Mouse (Mus musculus) forebrain, embryonic 11.5 days (tissue): ENCODE results near the gene Bak1. TPM values are rescaled to one million over a fixed set of nuclear protein-coding genes. Genes with fewer than 3 reads are reported as not detected.

Source experiments
- ATAC-seq: fragments of 200-750 bp; cut with Nextera tagmentation; replicated peaks from 2 replicates; pipeline ENCODE4 v1.8.0; 2017; ENCODE audit warnings: moderate TSS enrichment; ENCODE audit not compliant: low FRiP score
- DNase-seq: peaks from one replicate; pipeline ENCODE4 v3.0.0-alpha.2; 2017; ENCODE audit warnings: low spot score
- H3K27ac ChIP-seq: fragments of 300-500 bp; sonication (generic); 2 replicates; pipeline ENCODE4 v1.5.1; 2014; ENCODE audit warnings: low read depth, low read length
- H3K27me3 ChIP-seq: fragments of 300-500 bp; sonication (generic); 2 replicates; pipeline ENCODE4 v1.6.1; 2014; ENCODE audit warnings: mild to moderate bottlenecking, low read length, mixed read lengths; ENCODE audit not compliant: control insufficient read depth, insufficient read depth
- H3K36me3 ChIP-seq: fragments of 300-500 bp; sonication (generic); 2 replicates; pipeline ENCODE4 v1.6.1; 2014; ENCODE audit warnings: mild to moderate bottlenecking, low read length, moderate library complexity, mixed read lengths; ENCODE audit not compliant: control insufficient read depth, insufficient read depth
- H3K4me1 ChIP-seq: fragments of 300-500 bp; sonication (generic); replicated peaks from 2 replicates; pipeline ENCODE4 v1.6.1; 2014; ENCODE audit warnings: low read length, mixed read lengths; ENCODE audit not compliant: control insufficient read depth, insufficient read depth
- H3K4me2 ChIP-seq: fragments of 300-500 bp; sonication (generic); 2 replicates; pipeline ENCODE4 v1.6.1; 2014; ENCODE audit warnings: low read depth, mild to moderate bottlenecking, low read length, moderate library complexity, mixed read lengths; ENCODE audit not compliant: severe bottlenecking
- H3K4me3 ChIP-seq: fragments of 300-500 bp; sonication (generic); 2 replicates; pipeline ENCODE4 v1.5.1; 2014; ENCODE audit warnings: low read depth, low read length
- H3K9ac ChIP-seq: fragments of 300-500 bp; sonication (generic); 2 replicates; pipeline ENCODE4 v1.6.1; 2014; ENCODE audit warnings: low read length
- H3K9me3 ChIP-seq: fragments of 300-500 bp; sonication (generic); 2 replicates; pipeline ENCODE4 v1.6.1; 2016; ENCODE audit warnings: low read length, mixed read lengths; ENCODE audit not compliant: control insufficient read depth
- WGBS: fragments of 180-500 bp; shearing (Covaris S2); extraction: QIAGEN DNeasy Blood & Tissue Kit; methylation state at CpG from one replicate; pipeline ENCODE4 v1.1.7; 2014; 5-methylcytosine and 5-hydroxymethylcytosine counted together
- polyA plus RNA-seq: library from polyadenylated mRNA; unstranded; fragments of >200 nt; fragmentation: Nextera tagmentation; extraction: Ambion mirVana; gene quantifications from 2 replicates; pipeline ENCODE4 v1.2.1, GENCODE M21; 2014

Gene Bak1
- polyA plus RNA-seq, result 6.6 and 7.6 TPM in 2 replicates

GRCm38 (mm10) chr17:27028909-27029308 lies at the start of gene Bak1:
Gene Bak1, minus strand, starts transcription at chr17:27029009.
- Histone ChIP-seq H3K4me2 (peak within 1 kb of the TSS; percentile 94), H3K27ac (no peak within 1 kb of the TSS), H3K27me3 (no peaks in the 10 kb centered on the region), H3K9ac (peak within 1 kb of the TSS; percentile 89), H3K4me3 (peak within 1 kb of the TSS; percentile 54), H3K36me3 (no peaks in the 10 kb centered on the region), H3K4me1 (peaks cover 8% of the 10 kb centered on the region; the same call in 1 of the 2 replicates), H3K9me3 (no peaks in the 10 kb centered on the region)
- DNase-seq (no peak), ATAC-seq (0 out of 2 replicates have a peak, but pooled peaks have one; percentile 8)
- WGBS, result 79% methylated on average over 4 of the region's 4 CpGs

GRCm38 (mm10) chr17:27078499-27078898 lies 49.7 kb upstream of the Bak1 start:
- Histone ChIP-seq H3K4me2 (no peak overlapping the region), H3K36me3 (no peaks in the 10 kb centered on the region), H3K27me3 (no peaks in the 10 kb centered on the region), H3K27ac (no peak overlapping the region), H3K4me1 (no peaks in the 10 kb centered on the region), H3K9me3 (peaks cover 2% of the 10 kb centered on the region; the same call in 1 of the 2 replicates), H3K9ac (no peak overlapping the region), H3K4me3 (no peak overlapping the region)
- 87% methylated on average over 6 of the region's 6 CpGs for WGBS
- DNase-seq (no peak), ATAC-seq (no peak)

- Histone ChIP-seq H3K9me3 (peaks cover 2% of the 10 kb centered on the region; the same call in 1 of the 2 replicates), H3K9ac (no peak overlapping the region), H3K4me2 (no peak overlapping the region), H3K4me1 (no peaks in the 10 kb centered on the region), H3K27ac (no peak overlapping the region), H3K4me3 (no peak overlapping the region), H3K36me3 (no peaks in the 10 kb centered on the region), H3K27me3 (no peaks in the 10 kb centered on the region)
- DNase-seq (no peak), ATAC-seq (no peak)
- 87% methylated on average over 6 of the region's 6 CpGs for WGBS
Measured at GRCm38 (mm10) chr17:27077920-27078319, 49.1 kb upstream of the Bak1 start.

- Histone ChIP-seq H3K27ac (no peak overlapping the region), H3K9ac (no peak overlapping the region), H3K9me3 (peaks cover 2% of the 10 kb centered on the region; the same call in 1 of the 2 replicates), H3K27me3 (no peaks in the 10 kb centered on the region), H3K36me3 (no peaks in the 10 kb centered on the region), H3K4me3 (no peak overlapping the region), H3K4me2 (no peak overlapping the region), H3K4me1 (no peaks in the 10 kb centered on the region)
- WGBS, result 90% methylated on average over 7 of the region's 7 CpGs
- ATAC-seq, result no peak
- no peak for DNase-seq
Measured at GRCm38 (mm10) chr17:27077133-27077532, 48.3 kb upstream of the Bak1 start.

- WGBS, result 85% methylated on average over 17 of the region's 17 CpGs
- no peaks in the 10 kb centered on the region for H3K27me3 ChIP-seq
- no peak overlapping the region for H3K4me2 ChIP-seq
Measured at GRCm38 (mm10) chr17:27074849-27075745, 46.3 kb upstream of the Bak1 start.

GRCm38 (mm10) chr17:27074236-27074635 lies 45.4 kb upstream of the Bak1 start:
- H3K27ac ChIP-seq, result no peak overlapping the region
- H3K9me3 ChIP-seq, result peaks cover 2% of the 10 kb centered on the region; the same call in 1 of the 2 replicates
- WGBS, result 73% methylated on average over 6 of the region's 6 CpGs
- no peaks in the 10 kb centered on the region for H3K36me3 ChIP-seq
- H3K4me3 ChIP-seq, result no peak overlapping the region
- no peak overlapping the region for H3K4me2 ChIP-seq
- no peak for ATAC-seq
- H3K27me3 ChIP-seq, result no peaks in the 10 kb centered on the region
- DNase-seq, result no peak
- no peaks in the 10 kb centered on the region for H3K4me1 ChIP-seq
- H3K9ac ChIP-seq, result no peak overlapping the region

More at GRCm38 (mm10) chr17:27074849-27075745, 46.3 kb upstream of the Bak1 start:
- peaks cover 2% of the 10 kb centered on the region; the same call in 1 of the 2 replicates for H3K9me3 ChIP-seq
- H3K36me3 ChIP-seq, result no peaks in the 10 kb centered on the region
- H3K9ac ChIP-seq, result no peak overlapping the region
- H3K4me1 ChIP-seq, result no peaks in the 10 kb centered on the region
- no peak for ATAC-seq
- no peak overlapping the region for H3K4me3 ChIP-seq
- H3K27ac ChIP-seq, result no peak overlapping the region
- DNase-seq, result no peak

- H3K4me1 ChIP-seq, result no peaks in the 10 kb centered on the region
- H3K27ac ChIP-seq, result no peak overlapping the region
- H3K36me3 ChIP-seq, result no peaks in the 10 kb centered on the region
- no peak overlapping the region for H3K9ac ChIP-seq
- H3K4me2 ChIP-seq, result no peak overlapping the region
- ATAC-seq (no peak), DNase-seq (no peak)
- no peaks in the 10 kb centered on the region for H3K27me3 ChIP-seq
- peaks cover 2% of the 10 kb centered on the region; the same call in 1 of the 2 replicates for H3K9me3 ChIP-seq
- H3K4me3 ChIP-seq, result no peak overlapping the region
- WGBS, result 84% methylated on average over 9 of the region's 9 CpGs
Measured at GRCm38 (mm10) chr17:27073778-27074177, 45.0 kb upstream of the Bak1 start.

- WGBS, result 80% methylated on average over 5 of the region's 5 CpGs
- no peaks in the 10 kb centered on the region for H3K27me3 ChIP-seq
- no peaks in the 10 kb centered on the region for H3K4me1 ChIP-seq
- peaks cover 2% of the 10 kb centered on the region; the same call in 1 of the 2 replicates for H3K9me3 ChIP-seq
- DNase-seq (no peak), ATAC-seq (no peak)
- H3K9ac ChIP-seq, result no peak overlapping the region
- no peak overlapping the region for H3K27ac ChIP-seq
- no peak overlapping the region for H3K4me2 ChIP-seq
- H3K36me3 ChIP-seq, result no peaks in the 10 kb centered on the region
- no peak overlapping the region for H3K4me3 ChIP-seq
Measured at GRCm38 (mm10) chr17:27073126-27073525, 44.3 kb upstream of the Bak1 start.
